Mouse (Mus musculus) neural tube, embryonic 12.5 days (tissue): ENCODE measurements around the gene S1pr3. TPM values are rescaled to one million over a fixed set of nuclear protein-coding genes. Genes with fewer than 3 reads are reported as not detected.
A peak's percentile ranks its signal among the peaks of the same experiment; 100 is the strongest.

Source experiments
- ATAC-seq: fragments of 200-750 bp; cut with Nextera tagmentation; 2 replicates; pipeline ENCODE4 v1.8.0; 2017; ENCODE audit warnings: low read depth, mild to moderate bottlenecking, moderate TSS enrichment, moderate library complexity; ENCODE audit not compliant: low FRiP score
- H3K27ac ChIP-seq: fragments of 300-500 bp; sonication (generic); 2 replicates; pipeline ENCODE4 v1.5.1; 2016
- H3K27me3 ChIP-seq: fragments of 300-500 bp; sonication (generic); replicated peaks from 2 replicates; pipeline ENCODE4 v1.6.1; 2016; ENCODE audit warnings: mild to moderate bottlenecking
- H3K36me3 ChIP-seq: fragments of 300-500 bp; sonication (generic); 2 replicates; pipeline ENCODE4 v1.6.1; 2016; ENCODE audit warnings: mild to moderate bottlenecking
- H3K4me1 ChIP-seq: fragments of 300-500 bp; sonication (generic); 2 replicates; pipeline ENCODE4 v1.6.1; 2016
- H3K4me2 ChIP-seq: fragments of 300-500 bp; sonication (generic); replicated peaks from 2 replicates; pipeline ENCODE4 v1.6.1; 2016; ENCODE audit warnings: mild to moderate bottlenecking
- H3K4me3 ChIP-seq: fragments of 300-500 bp; sonication (generic); 2 replicates; pipeline ENCODE4 v1.5.1; 2016
- H3K9ac ChIP-seq: fragments of 300-500 bp; sonication (generic); 2 replicates; pipeline ENCODE4 v1.6.1; 2016; ENCODE audit warnings: mild to moderate bottlenecking
- H3K9me3 ChIP-seq: fragments of 300-500 bp; sonication (generic); 2 replicates; pipeline ENCODE4 v1.6.1; 2016; ENCODE audit warnings: mild to moderate bottlenecking
- WGBS: fragments of 180-500 bp; shearing (Covaris S2); methylation state at CpG from one replicate; pipeline ENCODE4 v1.1.7; 2016; 5-methylcytosine and 5-hydroxymethylcytosine counted together
- polyA plus RNA-seq: library from polyadenylated mRNA; unstranded; fragments of >200 nt; fragmentation: Nextera tagmentation; extraction: Ambion mirVana; gene quantifications from 2 replicates; pipeline ENCODE4 v1.2.1, GENCODE M21; 2016

Gene S1pr3
- polyA plus RNA-seq, result 26.1 and 30.2 TPM in 2 replicates

DNA sequence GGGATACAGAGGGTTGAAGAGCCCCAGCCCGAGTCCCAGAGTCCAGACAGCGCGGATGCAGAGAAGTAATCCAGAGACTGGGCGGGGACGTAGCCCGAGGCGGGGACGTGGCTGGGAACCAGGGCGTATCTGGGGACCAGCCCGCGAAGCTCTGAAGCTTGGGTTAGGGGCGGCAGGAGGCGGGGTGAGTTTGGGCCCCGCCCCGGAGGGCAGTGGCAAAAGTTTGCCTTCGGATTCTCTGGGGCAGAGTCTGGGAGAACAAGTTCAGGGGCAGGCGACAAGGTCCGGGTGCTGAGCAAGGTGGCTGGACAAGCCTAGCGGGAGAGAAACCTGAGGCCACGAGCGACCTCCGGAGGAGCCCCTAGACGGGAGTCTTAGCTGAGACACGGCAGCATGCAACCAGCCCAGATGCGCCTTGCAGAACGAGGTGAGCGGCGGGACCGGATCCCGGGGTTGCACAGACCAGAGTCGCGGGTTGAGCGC is at the start of gene S1pr3:
Gene S1pr3, plus strand, starts transcription at position 121 of the 483 bp plus-strand sequence.
- Histone ChIP-seq H3K4me1 (peaks cover 15% of the 10 kb centered on the region), H3K36me3 (no peaks in the 10 kb centered on the region), H3K9ac (peak within 1 kb of the TSS; percentile 52), H3K9me3 (no peaks in the 10 kb centered on the region), H3K4me2 (peak within 1 kb of the TSS; percentile 64), H3K4me3 (peak within 1 kb of the TSS; percentile 36), H3K27me3 (peaks cover 32% of the 10 kb centered on the region), H3K27ac (no peak within 1 kb of the TSS)
- under 1% methylated on average over 33 of the region's 33 CpGs for WGBS
- peak; percentile 66 for ATAC-seq

DNA sequence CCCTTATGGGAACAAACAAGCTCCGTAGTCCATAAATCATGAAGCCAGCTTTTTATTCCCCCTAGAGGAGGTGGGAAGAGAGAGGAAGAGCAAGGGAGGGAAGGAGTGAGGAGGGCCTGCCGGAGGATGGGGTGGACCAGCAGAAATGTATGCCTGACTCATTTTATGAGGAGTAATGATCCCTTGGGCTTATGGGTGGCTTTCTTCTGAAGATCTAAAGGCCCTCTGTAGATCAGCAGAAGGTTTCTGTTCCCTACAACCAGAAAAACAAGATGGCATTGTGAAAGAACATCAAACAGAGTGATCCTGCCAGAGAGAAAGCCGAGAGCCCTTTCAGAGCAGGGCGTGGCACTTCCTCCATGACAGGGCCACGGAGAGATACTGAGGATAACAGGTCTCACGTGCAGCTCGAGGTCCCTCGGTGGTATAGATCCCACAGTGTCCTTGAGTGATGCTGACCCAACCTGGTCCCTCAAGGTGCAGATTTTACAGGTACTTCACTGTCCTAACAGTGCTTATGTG is 47.9 kb upstream of the S1pr3 start:
- H3K4me3 ChIP-seq, result no peak overlapping the region
- H3K27ac ChIP-seq, result no peak overlapping the region
- 81% methylated on average over 8 of the region's 8 CpGs for WGBS
- H3K9ac ChIP-seq, result no peak overlapping the region
- no peaks in the 10 kb centered on the region for H3K4me1 ChIP-seq
- no peaks in the 10 kb centered on the region for H3K27me3 ChIP-seq
- H3K36me3 ChIP-seq, result no peaks in the 10 kb centered on the region
- H3K4me2 ChIP-seq, result no peak overlapping the region
- ATAC-seq, result no peak
- no peaks in the 10 kb centered on the region for H3K9me3 ChIP-seq

DNA sequence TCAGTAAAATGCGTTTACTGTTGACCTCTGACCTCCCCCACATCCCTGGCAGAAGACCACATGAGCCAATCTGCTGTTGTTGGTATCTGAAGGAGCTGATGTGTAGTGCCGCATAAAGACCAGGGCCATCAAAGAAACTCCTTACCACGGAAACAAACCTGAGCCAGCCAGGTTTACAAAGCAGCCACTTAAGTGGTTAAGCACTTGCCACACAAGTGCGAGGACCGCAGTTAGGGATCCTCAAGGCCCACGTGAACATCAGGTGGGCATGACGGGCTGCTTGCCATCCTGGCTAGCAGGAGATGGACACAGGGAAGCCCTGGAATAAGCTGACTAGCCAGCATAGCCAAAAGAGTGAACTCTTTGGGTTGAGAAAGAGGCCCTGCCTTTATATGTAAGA is 45.0 kb upstream of the S1pr3 start:
- Histone ChIP-seq H3K4me2 (no peak overlapping the region), H3K27me3 (no peaks in the 10 kb centered on the region), H3K4me3 (no peak overlapping the region), H3K4me1 (no peaks in the 10 kb centered on the region), H3K9me3 (no peaks in the 10 kb centered on the region), H3K9ac (no peak overlapping the region), H3K27ac (no peak overlapping the region), H3K36me3 (no peaks in the 10 kb centered on the region)
- 84% methylated on average over 7 of the region's 7 CpGs for WGBS
- ATAC-seq, result no peak

DNA sequence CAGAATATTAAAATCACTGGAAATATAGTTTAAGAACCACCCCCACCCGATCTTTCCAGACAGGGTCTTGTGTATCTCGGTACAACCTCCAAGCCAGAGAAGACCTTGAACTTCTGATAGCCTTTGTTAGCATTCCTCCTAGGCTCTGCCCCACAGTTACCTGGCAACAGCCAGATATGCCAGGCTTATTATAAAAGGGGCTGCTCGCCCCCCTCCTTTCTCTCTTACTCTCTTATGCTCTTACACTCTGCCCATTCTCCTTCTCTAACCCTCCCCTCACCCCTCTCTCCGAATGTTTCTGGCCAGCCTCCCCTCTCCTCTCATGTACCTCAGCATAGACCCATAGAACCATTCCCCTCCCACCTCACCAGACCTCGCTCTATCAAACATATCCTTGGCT is 44.5 kb upstream of the S1pr3 start:
- WGBS, result 80% methylated on average over 5 of the region's 5 CpGs
- Histone ChIP-seq H3K9me3 (no peaks in the 10 kb centered on the region), H3K4me3 (no peak overlapping the region), H3K36me3 (no peaks in the 10 kb centered on the region), H3K4me2 (no peak overlapping the region), H3K4me1 (no peaks in the 10 kb centered on the region), H3K27ac (no peak overlapping the region), H3K9ac (no peak overlapping the region), H3K27me3 (no peaks in the 10 kb centered on the region)
- no peak for ATAC-seq

DNA sequence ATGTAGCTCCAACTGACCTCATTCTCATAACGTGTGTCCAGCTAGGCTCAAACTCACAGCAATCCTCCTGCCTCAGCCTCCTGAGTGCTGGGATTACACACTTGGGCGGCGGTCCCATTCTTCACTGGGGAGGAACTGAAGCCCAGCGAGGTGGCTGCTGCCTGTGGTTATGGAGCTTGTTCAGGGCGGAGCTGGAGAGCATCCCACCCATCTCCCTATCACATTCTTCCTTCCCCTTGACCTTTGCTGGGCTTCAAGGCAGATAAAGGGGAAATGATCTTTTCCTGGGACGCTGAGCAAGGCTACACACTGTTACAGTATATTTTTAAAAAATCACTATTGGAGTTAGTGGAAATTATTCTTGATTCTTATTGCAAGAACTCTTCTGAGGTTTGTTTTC is 43.2 kb upstream of the S1pr3 start:
- Histone ChIP-seq H3K9ac (no peak overlapping the region), H3K4me3 (no peak overlapping the region), H3K27ac (no peak overlapping the region), H3K36me3 (no peaks in the 10 kb centered on the region), H3K4me2 (no peak overlapping the region), H3K9me3 (no peaks in the 10 kb centered on the region), H3K4me1 (no peaks in the 10 kb centered on the region), H3K27me3 (no peaks in the 10 kb centered on the region)
- no peak for ATAC-seq
- WGBS, result 85% methylated on average over 6 of the region's 6 CpGs

DNA sequence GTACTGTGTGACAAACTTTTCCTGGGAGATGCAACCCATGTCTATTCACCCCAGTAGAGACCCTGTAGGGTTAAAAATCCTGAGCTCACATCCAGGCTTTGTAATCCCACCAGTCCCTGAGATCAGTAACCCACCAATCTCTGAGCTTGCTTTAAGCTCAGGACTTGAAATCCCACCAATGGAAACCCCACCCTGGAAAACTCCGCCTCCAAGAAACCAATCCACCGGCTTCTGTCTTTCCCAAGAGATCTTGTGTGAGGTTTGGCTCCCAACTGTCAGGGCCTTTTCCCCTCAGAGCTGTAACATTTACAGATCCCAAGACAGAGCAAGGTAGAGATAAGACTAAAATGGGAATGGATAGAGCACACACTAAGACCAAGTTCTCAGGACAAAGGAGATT is 40.1 kb upstream of the S1pr3 start:
- no peak overlapping the region for H3K9ac ChIP-seq
- no peaks in the 10 kb centered on the region for H3K36me3 ChIP-seq
- no peaks in the 10 kb centered on the region for H3K27me3 ChIP-seq
- H3K4me3 ChIP-seq, result no peak overlapping the region
- ATAC-seq, result no peak
- H3K4me1 ChIP-seq, result no peaks in the 10 kb centered on the region
- no peaks in the 10 kb centered on the region for H3K9me3 ChIP-seq
- H3K4me2 ChIP-seq, result no peak overlapping the region
- WGBS, result 83% methylated on average over 2 of the region's 2 CpGs
- H3K27ac ChIP-seq, result no peak overlapping the region

DNA sequence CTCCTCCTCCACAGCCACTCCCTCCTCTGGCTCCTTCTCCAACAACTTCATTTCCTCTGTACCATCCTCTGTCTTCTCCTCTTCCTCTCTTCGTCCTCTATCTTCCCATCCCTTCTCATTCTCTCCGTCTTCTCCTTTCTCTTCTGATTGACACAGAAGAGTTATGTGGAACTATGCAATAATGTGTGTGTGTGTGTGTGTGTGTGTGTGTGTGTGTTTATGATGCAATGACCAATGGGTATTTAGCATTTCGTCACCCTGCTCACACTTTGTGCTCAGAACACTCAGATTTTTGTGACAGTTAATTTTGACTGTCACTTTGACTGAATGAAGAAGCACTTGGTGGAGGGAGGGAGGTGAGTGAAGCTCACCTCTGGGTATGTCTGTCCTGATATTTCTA is 39.1 kb upstream of the S1pr3 start:
- Histone ChIP-seq H3K4me1 (no peaks in the 10 kb centered on the region), H3K9ac (no peak overlapping the region), H3K36me3 (no peaks in the 10 kb centered on the region), H3K9me3 (no peaks in the 10 kb centered on the region), H3K4me3 (no peak overlapping the region), H3K27ac (no peak overlapping the region), H3K4me2 (no peak overlapping the region), H3K27me3 (no peaks in the 10 kb centered on the region)
- WGBS, result 88% methylated on average over 3 of the region's 3 CpGs
- ATAC-seq, result no peak

DNA sequence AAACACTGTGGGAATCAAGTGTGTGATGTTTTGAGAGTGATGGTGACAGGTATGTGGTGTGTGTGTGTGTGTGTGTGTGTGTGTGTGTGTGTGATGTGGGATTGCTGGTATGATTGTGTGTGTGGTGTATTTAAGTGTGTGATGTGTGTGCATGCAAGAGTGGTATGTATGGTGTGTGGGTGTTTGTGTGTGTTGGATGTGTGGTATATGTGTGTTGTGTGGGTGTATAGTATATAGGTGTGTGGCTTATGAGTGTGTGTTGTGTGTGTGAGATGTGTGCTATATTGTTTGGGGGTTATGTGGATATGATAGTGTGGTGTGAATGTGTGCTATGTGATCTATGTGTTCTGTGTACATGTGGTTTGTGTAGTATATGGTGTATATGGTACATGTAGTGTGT is 35.4 kb upstream of the S1pr3 start:
- Histone ChIP-seq H3K4me1 (peaks cover under 1% of the 10 kb centered on the region), H3K9ac (no peak overlapping the region), H3K4me3 (no peak overlapping the region), H3K4me2 (no peak overlapping the region), H3K27me3 (no peaks in the 10 kb centered on the region), H3K36me3 (no peaks in the 10 kb centered on the region), H3K27ac (no peak overlapping the region), H3K9me3 (no peaks in the 10 kb centered on the region)
- ATAC-seq, result no peak

DNA sequence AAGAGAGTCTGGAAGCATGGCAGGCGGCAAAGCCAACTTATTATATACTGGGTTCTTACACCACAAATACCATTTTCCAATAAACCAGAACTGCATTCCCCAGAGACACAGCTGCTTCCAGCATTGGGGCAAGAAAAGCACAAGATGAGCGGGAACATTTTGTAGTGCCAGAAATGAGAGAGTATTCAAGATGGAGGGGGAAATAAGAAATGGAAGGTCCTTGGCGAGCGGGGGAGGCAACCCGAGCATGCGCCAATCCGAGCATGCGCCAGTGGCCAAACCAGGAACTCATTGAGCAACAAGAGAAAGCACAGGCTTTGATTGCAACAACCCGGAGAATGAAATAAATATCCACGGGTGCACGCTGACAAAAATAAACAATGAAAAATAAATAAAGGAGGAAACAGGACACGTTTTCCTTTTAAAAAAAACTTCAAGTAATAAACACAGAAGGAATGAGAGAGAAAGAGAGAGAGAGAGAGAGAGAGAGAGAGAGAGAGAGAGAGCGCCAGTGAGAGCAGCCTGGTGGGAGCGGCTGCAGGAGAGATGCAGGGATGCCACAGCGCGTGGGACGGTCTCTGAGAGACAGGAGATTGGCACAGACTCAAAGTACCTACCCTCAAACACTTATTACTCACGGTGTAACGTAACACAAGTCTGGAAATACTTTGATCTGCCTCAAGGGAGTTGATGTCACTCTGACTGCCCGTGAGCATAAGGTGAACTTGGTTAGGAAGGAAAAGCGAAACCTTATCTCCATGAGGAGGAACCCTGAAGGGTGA is 34.2 kb upstream of the S1pr3 start:
- Histone ChIP-seq H3K27me3 (no peaks in the 10 kb centered on the region), H3K36me3 (no peaks in the 10 kb centered on the region), H3K4me2 (no peak overlapping the region), H3K4me1 (peaks cover 12% of the 10 kb centered on the region), H3K9me3 (no peaks in the 10 kb centered on the region), H3K27ac (no peak overlapping the region), H3K9ac (no peak overlapping the region), H3K4me3 (no peak overlapping the region)
- WGBS, result 87% methylated on average over 21 of the region's 21 CpGs
- no peak for ATAC-seq

DNA sequence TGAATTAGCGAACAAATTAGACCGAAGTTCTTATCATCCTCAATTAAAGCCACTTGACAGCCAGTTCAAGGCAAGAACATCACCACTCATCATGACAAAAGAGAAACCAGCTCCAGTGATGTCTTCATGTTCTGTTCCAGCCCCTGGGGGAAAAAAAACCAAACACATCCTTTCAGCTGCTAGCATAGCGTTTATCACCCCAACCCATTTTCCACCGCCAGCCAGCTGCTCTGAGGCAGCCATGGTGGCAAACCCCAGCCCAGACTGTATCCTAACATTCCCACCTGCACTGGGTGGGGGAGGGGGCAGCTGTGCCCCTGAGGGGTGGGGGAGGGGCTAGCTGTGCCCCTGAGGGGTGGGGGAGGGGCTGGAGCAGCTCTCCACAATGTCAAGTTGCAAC is 30.3 kb upstream of the S1pr3 start:
- Histone ChIP-seq H3K27me3 (no peaks in the 10 kb centered on the region), H3K9me3 (no peaks in the 10 kb centered on the region), H3K27ac (no peak overlapping the region), H3K4me1 (peaks cover 18% of the 10 kb centered on the region), H3K9ac (no peak overlapping the region), H3K4me3 (no peak overlapping the region), H3K36me3 (no peaks in the 10 kb centered on the region), H3K4me2 (peak overlapping the region; percentile 16; the same call in 1 of the 2 replicates)
- ATAC-seq, result peak; percentile 70
- WGBS, result 42% methylated on average over 4 of the region's 4 CpGs

DNA sequence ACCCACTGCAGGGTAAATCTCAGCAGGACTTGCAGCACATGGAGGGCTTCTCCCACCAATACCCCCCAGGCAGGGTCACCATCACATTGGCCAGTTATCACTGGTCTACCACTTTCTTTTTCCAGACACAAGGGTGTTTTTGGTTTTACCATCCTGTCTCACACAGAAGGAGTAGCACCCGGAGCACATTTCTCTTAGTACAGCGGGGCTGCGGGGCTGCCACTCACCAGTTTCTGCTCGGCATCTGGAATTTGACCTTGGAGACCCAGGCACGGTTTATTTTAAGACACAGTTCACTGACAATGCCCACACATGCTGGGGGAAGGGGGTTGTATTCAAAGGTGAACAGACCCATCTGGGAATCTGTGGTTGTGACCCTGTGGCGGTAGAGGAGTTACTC is 28.8 kb upstream of the S1pr3 start:
- no peak overlapping the region for H3K4me2 ChIP-seq
- WGBS, result 29% methylated on average over 6 of the region's 6 CpGs
- no peak overlapping the region for H3K9ac ChIP-seq
- no peaks in the 10 kb centered on the region for H3K36me3 ChIP-seq
- H3K4me3 ChIP-seq, result no peak overlapping the region
- no peaks in the 10 kb centered on the region for H3K9me3 ChIP-seq
- no peak for ATAC-seq
- peaks cover 18% of the 10 kb centered on the region for H3K4me1 ChIP-seq
- H3K27ac ChIP-seq, result no peak overlapping the region
- H3K27me3 ChIP-seq, result no peaks in the 10 kb centered on the region

DNA sequence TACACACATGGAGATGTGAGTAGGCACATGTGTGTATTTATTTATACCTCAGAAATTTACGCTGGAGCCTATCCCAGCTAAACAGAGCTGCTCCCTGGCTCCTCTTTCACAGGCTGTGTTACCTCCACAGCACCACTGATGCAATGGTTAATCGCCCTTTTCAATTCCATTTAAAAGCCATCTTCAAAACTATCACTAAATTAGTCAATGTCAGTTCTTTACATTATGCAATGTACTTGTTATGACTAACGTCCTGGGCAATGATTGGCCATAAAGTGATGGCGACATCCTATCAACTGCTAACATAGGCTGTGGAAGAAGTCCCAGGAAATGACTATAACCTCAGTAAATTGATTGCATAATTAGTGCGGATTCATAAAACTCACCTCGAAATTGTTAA is 26.9 kb upstream of the S1pr3 start:
- no peak for ATAC-seq
- WGBS, result 93% methylated on average over 6 of the region's 6 CpGs

DNA sequence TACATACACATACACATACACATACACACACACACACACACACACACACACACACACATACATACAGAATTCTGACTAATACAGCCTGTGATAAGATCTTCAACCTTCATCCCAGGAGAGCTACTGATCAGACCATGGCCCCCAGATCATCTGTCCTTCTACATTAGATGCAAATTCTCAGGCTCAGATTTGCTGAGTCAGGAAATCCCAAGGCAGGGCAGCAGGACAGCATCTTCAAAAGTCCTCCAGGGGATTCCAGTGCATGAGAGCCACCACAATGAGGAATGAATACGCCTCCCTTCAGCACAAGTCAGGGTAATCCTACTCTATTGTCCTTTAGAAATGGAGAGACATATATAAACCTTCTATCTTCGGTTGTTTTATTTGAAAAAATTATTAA is 23.5 kb upstream of the S1pr3 start:
- no peak overlapping the region for H3K4me2 ChIP-seq
- WGBS, result 82% methylated on average over 2 of the region's 2 CpGs
- no peak for ATAC-seq
- H3K4me3 ChIP-seq, result no peak overlapping the region
- no peaks in the 10 kb centered on the region for H3K27me3 ChIP-seq
- H3K4me1 ChIP-seq, result no peaks in the 10 kb centered on the region
- H3K27ac ChIP-seq, result no peak overlapping the region
- no peaks in the 10 kb centered on the region for H3K9me3 ChIP-seq
- H3K9ac ChIP-seq, result no peak overlapping the region
- H3K36me3 ChIP-seq, result no peaks in the 10 kb centered on the region

More for the DNA sequence above, 26.9 kb upstream of the S1pr3 start:
- Histone ChIP-seq H3K4me3 (no peak overlapping the region), H3K27ac (no peak overlapping the region), H3K9ac (no peak overlapping the region), H3K27me3 (no peaks in the 10 kb centered on the region), H3K4me2 (no peak overlapping the region), H3K9me3 (no peaks in the 10 kb centered on the region), H3K36me3 (no peaks in the 10 kb centered on the region), H3K4me1 (peaks cover 18% of the 10 kb centered on the region)
